Mouse (Mus musculus) brain, embryonic 14.5 days (tissue): Measurements from ENCODE around the gene Mettl7a2. TPM values are rescaled to one million over a fixed set of nuclear protein-coding genes. Genes with fewer than 3 reads are reported as not detected.
A peak's percentile ranks its signal among the peaks of the same experiment; 100 is the strongest.
"Not testable (repeated sequence)": the region's sequence is repeated elsewhere in the genome, so short reads cannot be mapped to it uniquely, and the experiment has no call there.

Source experiments
- DNase-seq: peaks from one replicate; pipeline ENCODE4 v3.0.0-alpha.2; 2011; ENCODE audit warnings: low read depth
- CTCF ChIP-seq: fragments of 200-500 bp; IDR thresholded peaks from 2 replicates; pipeline ENCODE4 v1.5.1; 2012; ENCODE audit warnings: inconsistent platforms, mild to moderate bottlenecking, moderate library complexity, borderline replicate concordance; ENCODE audit not compliant: insufficient read depth, insufficient read length; ENCODE audit errors: extremely low read depth
- POLR2A ChIP-seq: fragments of 200-500 bp; IDR thresholded peaks from 2 replicates; pipeline ENCODE4 v1.6.1; 2012; ENCODE audit warnings: mild to moderate bottlenecking, inconsistent platforms, borderline replicate concordance; ENCODE audit not compliant: poor library complexity, insufficient read depth, insufficient read length, severe bottlenecking; ENCODE audit errors: extremely low read depth
- polyA plus RNA-seq: library from polyadenylated mRNA; depleted of rRNA; stranded (reverse); fragments of >200 nt; gene quantifications from 2 replicates; pipeline ENCODE4 v1.2.3, GENCODE M21; 2012

The Mettl7a2 gene
- polyA plus RNA-seq, 1 experiment: not detected

DNA sequence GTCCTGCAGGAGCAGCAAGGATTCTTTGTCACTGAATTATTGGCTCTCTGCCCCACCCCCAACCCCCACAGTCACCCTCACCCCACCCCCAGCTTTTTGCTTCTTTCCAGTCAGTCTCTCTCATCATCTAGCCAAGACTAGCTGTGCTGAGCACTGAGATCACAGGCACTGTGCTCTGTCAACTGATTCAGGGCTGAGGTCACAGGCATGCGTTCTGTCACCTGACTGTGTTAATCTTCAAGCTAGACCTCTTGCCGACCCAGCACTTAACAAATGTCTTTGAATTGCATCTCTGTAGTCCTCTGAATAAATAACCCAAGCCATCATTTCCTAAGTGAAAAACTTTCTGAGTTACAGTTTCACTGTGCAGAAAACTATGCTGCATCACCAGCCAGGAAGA is 3.5 kb upstream of the Mettl7a2 start:
- no peak for DNase-seq
- TF ChIP-seq POLR2A (no peak), CTCF (no peak)

DNA sequence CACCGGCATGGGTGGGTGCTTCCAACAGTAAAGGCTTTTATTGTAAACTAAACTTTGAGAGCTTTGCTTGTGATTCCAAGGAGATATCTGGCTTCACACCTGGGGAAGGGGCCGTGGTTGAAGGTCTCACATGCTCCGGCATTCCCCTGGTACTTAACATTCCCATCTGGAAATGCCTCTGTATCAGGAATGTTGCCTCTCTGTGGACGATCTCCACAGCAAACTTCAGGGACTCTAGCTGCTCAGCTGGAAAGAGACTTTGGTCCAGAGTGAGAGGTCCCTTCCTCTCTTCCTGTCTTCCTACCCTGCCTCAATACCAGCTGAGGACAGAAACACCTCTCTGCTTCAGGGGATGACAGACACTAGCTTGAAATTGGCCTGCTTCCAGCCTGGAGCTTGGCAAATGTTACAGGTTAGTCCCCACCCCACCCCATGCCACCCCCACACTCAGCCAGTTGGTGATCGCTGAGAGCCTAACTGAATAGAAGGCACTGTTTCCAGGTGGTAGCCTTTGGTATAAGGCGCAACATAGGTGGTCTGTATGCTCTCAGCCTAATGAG is 1.4 kb upstream of the Mettl7a2 start:
- no peak for TF ChIP-seq CTCF
- no peak for TF ChIP-seq POLR2A

DNA sequence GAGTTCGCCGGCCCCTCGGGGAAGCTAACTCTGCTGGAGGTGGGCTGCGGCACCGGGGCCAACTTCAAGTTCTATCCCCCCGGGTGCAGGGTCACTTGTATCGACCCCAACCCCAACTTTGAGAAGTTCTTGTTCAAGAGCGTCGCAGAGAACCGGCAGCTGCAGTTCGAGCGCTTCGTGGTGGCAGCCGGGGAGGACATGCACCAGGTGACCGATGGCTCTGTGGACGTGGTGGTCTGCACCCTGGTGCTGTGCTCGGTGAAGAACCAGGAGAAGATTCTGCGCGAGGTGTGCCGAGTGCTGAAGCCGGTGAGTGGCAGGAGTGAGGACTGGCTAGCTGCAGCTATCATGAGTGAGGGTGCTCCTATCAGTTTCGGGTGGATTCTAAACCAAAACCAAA is 399 bp downstream of the Mettl7a2 start:
- not testable (repeated sequence) for DNase-seq

More for the DNA sequence above, 1.4 kb upstream of the Mettl7a2 start:
- no peak for DNase-seq

DNA sequence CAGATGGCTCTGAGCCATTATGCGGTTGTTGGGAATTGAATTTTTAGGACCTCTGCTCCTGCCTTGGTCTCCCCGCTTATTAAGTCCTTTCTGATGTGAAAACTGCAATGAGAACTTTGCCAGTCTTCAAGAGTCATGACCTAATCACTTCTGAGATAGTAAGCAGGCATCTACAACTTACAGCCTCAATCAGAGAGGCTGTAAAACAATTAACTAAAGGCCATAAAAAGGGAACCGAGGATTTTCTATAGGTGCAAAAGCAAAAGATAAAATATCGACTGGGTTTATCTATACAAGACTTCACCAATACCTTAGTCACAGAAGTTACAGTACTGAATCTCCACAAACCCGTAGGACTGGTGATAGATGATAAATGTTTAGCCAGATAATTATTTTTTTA is 2.9 kb downstream of the Mettl7a2 start:
- TF ChIP-seq CTCF (no peak), POLR2A (no peak)

DNA sequence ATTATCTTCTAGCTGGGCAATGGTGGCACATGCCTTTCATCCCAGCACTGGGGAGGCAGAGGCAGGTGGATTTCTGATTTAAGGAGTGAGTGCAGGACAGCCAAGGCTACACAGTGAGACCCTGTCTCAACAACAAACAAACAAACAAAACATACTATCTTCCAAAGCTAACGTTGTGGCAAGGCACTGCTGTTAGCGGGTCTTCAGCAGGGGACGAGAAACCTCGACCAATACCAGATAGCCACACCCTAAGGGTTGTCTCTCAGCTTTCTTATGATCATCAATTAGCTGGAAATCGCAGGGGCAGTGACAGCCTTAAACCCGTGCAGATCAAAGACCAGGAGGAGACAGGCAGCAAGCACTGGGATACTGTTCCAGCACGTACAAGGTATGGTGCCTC is 11.2 kb downstream of the Mettl7a2 start, which contains the start of gene Higd1c:
Higd1c (plus strand) TSS at position 301 of the 400 bp plus-strand sequence.
- no peak for TF ChIP-seq CTCF
- no peak for TF ChIP-seq POLR2A
- DNase-seq: no peak

More for the DNA sequence above, 2.9 kb downstream of the Mettl7a2 start:
- no peak for DNase-seq

DNA sequence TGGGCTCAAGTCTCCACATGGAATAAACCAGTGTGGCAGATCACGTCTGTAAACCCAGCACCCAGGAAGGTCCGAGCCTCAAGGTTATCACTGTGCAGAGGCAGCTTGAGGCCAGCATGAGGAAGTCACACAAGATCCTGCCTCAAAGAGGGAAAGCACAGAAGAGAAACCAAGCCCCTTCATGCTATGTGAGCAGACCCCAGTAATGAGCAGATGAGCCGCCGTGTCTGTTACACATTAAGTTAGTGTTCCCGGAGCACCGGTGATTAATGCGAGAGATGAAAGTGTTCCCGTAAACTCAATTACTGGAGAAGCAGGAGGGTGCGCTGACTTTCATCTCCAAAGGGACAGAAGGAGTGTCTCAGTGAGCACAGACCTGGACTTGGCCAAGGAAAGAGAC is 13.0 kb downstream of the Mettl7a2 start:
- not testable (repeated sequence) for DNase-seq

DNA sequence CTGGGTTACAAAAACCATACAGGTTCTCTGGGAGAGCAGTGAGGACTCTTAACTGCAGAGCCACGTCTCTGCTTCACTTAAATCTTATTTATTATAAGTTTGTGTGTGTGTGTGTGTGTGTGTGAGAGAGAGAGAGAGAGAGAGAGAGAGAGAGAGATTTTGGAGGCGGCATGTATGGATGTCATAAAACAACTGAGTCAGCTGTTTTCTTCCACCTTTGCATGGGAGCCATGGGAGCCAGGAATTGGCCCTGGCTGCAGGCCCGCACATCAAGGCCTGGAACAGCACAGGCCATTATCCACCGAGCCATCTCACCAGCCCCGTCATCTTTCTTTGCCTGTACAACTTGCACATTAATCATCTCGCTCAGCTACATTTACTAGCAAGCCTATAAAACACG is 14.1 kb downstream of the Mettl7a2 start:
- DNase-seq: no peak
- TF ChIP-seq CTCF (no peak), POLR2A (no peak)

DNA sequence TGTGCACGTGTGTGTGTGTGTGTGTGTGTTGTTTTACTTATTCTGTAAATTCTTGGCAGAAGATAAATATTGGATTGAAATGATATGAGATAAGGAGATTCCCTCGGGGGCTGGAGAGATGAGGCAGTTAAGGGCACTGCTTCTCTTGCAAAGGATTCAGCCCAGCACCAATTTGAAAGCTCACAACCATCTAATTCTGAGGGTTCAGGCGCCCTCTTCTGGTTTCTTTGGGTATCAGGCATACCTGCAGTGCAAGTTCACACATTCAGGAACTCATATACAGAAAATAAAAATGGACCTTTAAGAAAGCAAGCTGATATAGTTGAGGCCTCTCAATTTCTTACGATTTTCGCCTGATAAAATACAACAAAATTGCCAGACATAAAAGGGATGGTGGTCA is 22.1 kb downstream of the Mettl7a2 start:
- TF ChIP-seq POLR2A: no peak
- peak; percentile 71; the same call in 1 of the 2 replicates for TF ChIP-seq CTCF
- peak; percentile 85 for DNase-seq

DNA sequence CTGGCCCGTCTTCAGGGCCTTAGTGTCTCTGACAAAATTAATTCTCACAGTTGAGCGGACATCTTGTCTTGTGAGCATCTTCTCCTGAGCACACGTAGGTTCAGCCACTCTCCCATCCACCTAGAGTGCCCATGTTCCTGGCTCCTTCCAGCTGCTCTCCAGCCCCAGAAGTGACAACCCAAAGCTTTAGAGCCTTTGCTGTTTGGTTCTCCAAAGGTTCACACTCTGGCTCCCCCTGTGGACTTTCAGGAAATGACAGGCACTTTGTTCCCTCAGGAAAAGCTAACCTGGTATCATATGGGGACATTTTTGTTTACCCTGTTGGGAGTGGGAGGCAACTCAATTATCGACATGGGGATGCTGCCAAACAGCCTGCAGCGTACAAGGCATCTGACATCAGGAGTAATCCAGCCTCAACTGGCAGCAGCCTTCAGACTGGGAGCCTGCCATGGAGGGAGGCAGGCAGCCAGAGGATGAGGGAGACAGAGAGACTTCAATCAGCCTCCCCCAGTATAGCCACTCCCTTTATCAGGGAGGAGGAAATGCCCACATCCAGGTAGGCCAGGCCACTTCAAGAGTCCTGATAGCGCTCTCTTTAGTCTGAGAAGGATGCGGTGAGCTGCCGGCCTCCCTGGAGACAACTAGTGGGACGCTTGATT is 25.0 kb downstream of the Mettl7a2 start:
- DNase-seq: not testable (repeated sequence)

DNA sequence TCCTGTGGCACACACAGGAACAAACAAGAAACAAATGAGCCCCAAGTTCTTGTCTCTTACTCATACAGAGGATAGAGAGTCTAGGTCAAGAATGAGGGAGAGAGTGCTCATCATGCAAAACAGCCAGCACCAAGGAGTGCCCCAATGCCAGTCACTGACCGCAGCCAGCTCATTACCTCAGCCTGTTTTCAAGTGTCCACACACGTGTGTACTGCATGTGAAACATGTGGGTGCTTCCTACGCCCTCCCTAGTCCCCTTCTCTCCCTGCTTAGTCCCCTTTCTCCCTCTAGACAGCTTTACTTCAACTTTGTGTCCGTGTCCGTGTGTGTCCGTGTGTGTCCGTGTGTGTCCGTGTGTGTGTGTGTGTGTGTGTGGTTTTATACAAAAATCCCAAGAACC is 26.7 kb downstream of the Mettl7a2 start:
- no peak for TF ChIP-seq CTCF
- TF ChIP-seq POLR2A: no peak
- DNase-seq: no peak

DNA sequence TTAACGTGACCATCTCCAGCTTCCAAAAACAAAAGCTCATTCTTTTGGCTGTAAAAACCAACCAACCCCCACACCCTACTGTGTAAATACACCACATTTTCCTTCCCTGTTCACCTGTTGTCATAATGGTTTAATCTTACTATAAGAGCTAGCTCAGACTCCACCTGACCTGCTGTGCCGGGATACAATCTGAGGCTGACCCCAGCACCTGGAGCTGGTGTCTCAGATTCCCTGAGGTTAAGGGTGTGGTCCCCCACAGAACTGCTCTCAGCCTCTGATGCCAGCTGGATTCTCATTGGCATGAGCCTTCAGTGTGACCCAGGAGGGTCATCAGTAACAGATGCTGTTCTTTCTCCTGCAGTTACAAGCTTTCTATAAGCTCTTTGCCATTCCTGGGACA is 27.1 kb downstream of the Mettl7a2 start:
- TF ChIP-seq POLR2A (no peak), CTCF (no peak)
- no peak for DNase-seq

DNA sequence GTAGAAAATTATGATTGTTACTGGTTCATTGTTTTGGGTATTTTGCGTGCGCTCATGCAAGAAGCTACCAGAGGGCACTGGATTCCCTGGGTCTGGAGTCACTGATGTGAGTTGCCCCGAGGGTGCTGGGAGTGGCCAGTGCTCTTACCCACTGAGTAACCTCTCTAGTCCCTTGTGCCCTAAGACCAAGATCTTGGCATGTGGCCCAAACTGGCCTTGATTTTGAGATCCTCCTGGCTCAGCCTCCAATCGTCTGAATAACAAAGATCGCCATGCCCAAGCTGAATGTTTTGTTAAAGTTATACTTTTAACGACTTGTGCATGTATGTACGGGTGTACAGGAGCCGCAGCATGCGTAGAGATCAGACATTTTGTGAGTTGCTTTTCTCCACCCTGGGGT is 32.7 kb downstream of the Mettl7a2 start:
- no peak for DNase-seq
- TF ChIP-seq POLR2A: no peak
- TF ChIP-seq CTCF: no peak
